Mouse (Mus musculus): ENCODE results near the gene Arfgap3. TPM values are rescaled to one million over a fixed set of nuclear protein-coding genes. Genes with fewer than 3 reads are reported as not detected.

The Arfgap3 gene
- total and polyA plus RNA-seq, 3 experiments, result 8.2 to 12.4 TPM; not detected in 1

- TF ChIP-seq EP300 (IDR thresholded peaks at IDR 0.05; ENCODE audit: low read depth in 1 of 2, low read length in 2 of 2) (no peak), TBP (IDR thresholded peaks at IDR 0.05; ENCODE audit: low read depth, low read length) (no peak), POLR2A (IDR thresholded peaks at IDR 0.05; ENCODE audit: control insufficient read depth in 1 of 2, insufficient read depth in 1 of 2, low read depth in 1 of 2, low read length in 2 of 2, poor library complexity in 1 of 2) (no peak), SMC3 (IDR thresholded peaks at IDR 0.05; ENCODE audit: low read depth, low read length) (peak; percentile 46), CTCF (IDR thresholded peaks at IDR 0.05 in 2 of 3, conservative IDR thresholded peaks at IDR 0.05 in 1 of 3; ENCODE audit: control insufficient read depth in 1 of 3, insufficient read depth in 1 of 3, low read depth in 2 of 3, low read length in 3 of 3, poor library complexity in 1 of 3, severe bottlenecking in 1 of 3) (peak in 1 of 3 experiments; percentile 39; a peak in 2 of 6 replicates), MAX (IDR thresholded peaks at IDR 0.05; ENCODE audit: low read length) (no peak), ELF1 (IDR thresholded peaks at IDR 0.05; ENCODE audit: low read depth, low read length) (no peak), E2F4 (IDR thresholded peaks at IDR 0.05; ENCODE audit: borderline replicate concordance, low read depth, low read length) (no peak), KAT2A (conservative IDR thresholded peaks at IDR 0.05; ENCODE audit: low read depth, low read length) (no peak), RAD21 (IDR thresholded peaks at IDR 0.05; ENCODE audit: low read depth, low read length) (peak; percentile 32), ZNF384 (IDR thresholded peaks at IDR 0.05; ENCODE audit: low read depth, low read length) (no peak), NRF1 (IDR thresholded peaks at IDR 0.05; ENCODE audit: insufficient read depth, low read depth, low read length, poor library complexity, severe bottlenecking) (no peak), ZC3H11A (IDR thresholded peaks at IDR 0.05; ENCODE audit: low read depth, low read length) (peak; percentile 28; the same call in 1 of the 2 replicates)
- Histone ChIP-seq H3K9ac (ENCODE audit: control insufficient read depth, low read depth, low read length, poor library complexity, severe bottlenecking) (no peak overlapping the region), H3K4me3 (ENCODE audit: control insufficient read depth in 1 of 2, insufficient read depth in 1 of 2, low read depth in 2 of 2, low read length in 2 of 2) (no peak overlapping the region), H3K4me1 (ENCODE audit: control insufficient read depth in 1 of 2, insufficient read depth in 2 of 2, low read length in 2 of 2) (no peaks in the 10 kb centered on the region), H3K79me2 (ENCODE audit: control insufficient read depth, insufficient read depth, low read length, poor library complexity) (no peaks in the 10 kb centered on the region), H3K27ac (ENCODE audit: control insufficient read depth, low read depth, low read length) (no peak overlapping the region), H3K36me3 (ENCODE audit: control insufficient read depth in 1 of 2, insufficient read depth in 2 of 2, low read length in 2 of 2) (peaks cover 0 to 16% of the 10 kb centered on the region in 2 experiments; a peak in 2 of 4 replicates), H3K9me3 (replicated peaks; ENCODE audit: insufficient read depth, low read length) (no peaks in the 10 kb centered on the region), H3K27me3 (ENCODE audit: control insufficient read depth in 1 of 2, insufficient read depth in 2 of 2, low read length in 2 of 2) (no peaks in the 10 kb centered on the region)
- DNase-seq (ENCODE audit: low read depth, low spot score), result no peak
Observed at GRCm38 (mm10) chr15:83392722-83393121, 42.7 kb upstream of the Arfgap3 start.

- Histone ChIP-seq H3K27me3 (ENCODE audit: control insufficient read depth in 1 of 2, insufficient read depth in 2 of 2, low read length in 2 of 2) (no peaks in the 10 kb centered on the region), H3K9me3 (replicated peaks; ENCODE audit: insufficient read depth, low read length) (no peaks in the 10 kb centered on the region), H3K9ac (ENCODE audit: control insufficient read depth, low read depth, low read length, poor library complexity, severe bottlenecking) (no peak overlapping the region), H3K27ac (ENCODE audit: control insufficient read depth, low read depth, low read length) (no peak overlapping the region), H3K79me2 (ENCODE audit: control insufficient read depth, insufficient read depth, low read length, poor library complexity) (no peaks in the 10 kb centered on the region), H3K4me1 (ENCODE audit: control insufficient read depth in 1 of 2, insufficient read depth in 2 of 2, low read length in 2 of 2) (no peaks in the 10 kb centered on the region), H3K36me3 (ENCODE audit: control insufficient read depth in 1 of 2, insufficient read depth in 2 of 2, low read length in 2 of 2) (peaks cover 0 to 19% of the 10 kb centered on the region in 2 experiments; a peak in 2 of 4 replicates), H3K4me3 (ENCODE audit: control insufficient read depth in 1 of 2, insufficient read depth in 1 of 2, low read depth in 2 of 2, low read length in 2 of 2) (no peak overlapping the region)
- DNase-seq (ENCODE audit: low read depth, low spot score), result no peak
- TF ChIP-seq POLR2AphosphoS2 (IDR thresholded peaks at IDR 0.05; ENCODE audit: low read length) (no peak), ZNF384 (IDR thresholded peaks at IDR 0.05; ENCODE audit: low read depth, low read length) (no peak), MAX (IDR thresholded peaks at IDR 0.05; ENCODE audit: low read length) (no peak), SIN3A (IDR thresholded peaks at IDR 0.05; ENCODE audit: low read length) (no peak), RCOR1 (IDR thresholded peaks at IDR 0.05; ENCODE audit: low read depth, low read length) (no peak), ZC3H11A (IDR thresholded peaks at IDR 0.05; ENCODE audit: low read depth, low read length) (no peak), MAZ (IDR thresholded peaks at IDR 0.05; ENCODE audit: low read depth, low read length) (no peak), EP300 (IDR thresholded peaks at IDR 0.05; ENCODE audit: low read depth in 1 of 2, low read length in 2 of 2) (no peak), MAFK (IDR thresholded peaks at IDR 0.05; ENCODE audit: borderline replicate concordance, low read depth, low read length) (no peak), KAT2A (conservative IDR thresholded peaks at IDR 0.05; ENCODE audit: low read depth, low read length) (no peak), JUND (IDR thresholded peaks at IDR 0.05; ENCODE audit: low read depth, low read length) (no peak), POLR2AphosphoS5 (IDR thresholded peaks at IDR 0.05; ENCODE audit: borderline replicate concordance, low read depth, low read length) (no peak), ZMIZ1 (IDR thresholded peaks at IDR 0.05; ENCODE audit: low read depth, low read length) (no peak), USF1 (IDR thresholded peaks at IDR 0.05; ENCODE audit: low read depth, low read length) (no peak), CHD1 (IDR thresholded peaks at IDR 0.05; ENCODE audit: low read depth, low read length) (no peak), CHD2 (IDR thresholded peaks at IDR 0.05; ENCODE audit: low read length) (no peak), NRF1 (IDR thresholded peaks at IDR 0.05; ENCODE audit: insufficient read depth, low read depth, low read length, poor library complexity, severe bottlenecking) (no peak), ZKSCAN1 (IDR thresholded peaks at IDR 0.05; ENCODE audit: low read depth, low read length) (no peak), UBTF (IDR thresholded peaks at IDR 0.05; ENCODE audit: borderline replicate concordance, insufficient read depth, low read depth, low read length) (no peak)
Observed at GRCm38 (mm10) chr15:83387911-83388310, 37.9 kb upstream of the Arfgap3 start.

Data from MEL (cell line).